Mouse (Mus musculus) right cerebral cortex, adult 2 months (tissue): ENCODE results near the gene Olfr746.

Experiments
- DNase-seq, 2 experiments: peaks; one replicate each; pipeline ENCODE4 v3.0.0; 2021 to 2022; ENCODE audit warnings: low spot score in 2 of 2

Olfr746 gene

DNA sequence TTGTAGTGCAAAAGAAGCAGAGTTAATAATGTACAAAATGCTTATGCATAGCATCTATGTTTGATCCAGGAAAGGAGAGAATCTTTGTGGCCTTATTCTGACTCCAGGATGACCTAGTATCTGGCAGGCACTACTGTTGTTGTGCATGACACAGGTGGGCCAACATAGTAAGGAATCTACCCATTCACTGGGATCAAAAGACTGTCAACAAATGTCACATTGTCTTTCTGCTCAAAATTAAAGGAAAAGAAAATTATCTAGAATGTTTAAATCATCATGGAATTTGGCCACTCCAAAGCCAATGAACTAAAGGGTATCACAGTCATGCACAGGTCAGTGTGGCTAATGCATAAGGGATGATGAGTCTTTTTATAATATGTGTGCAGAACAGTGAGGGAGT is at the start of gene Olfr746:
Olfr746 (plus strand) TSS at position 301 of the 400 bp plus-strand sequence.
- no peak for DNase-seq

DNA sequence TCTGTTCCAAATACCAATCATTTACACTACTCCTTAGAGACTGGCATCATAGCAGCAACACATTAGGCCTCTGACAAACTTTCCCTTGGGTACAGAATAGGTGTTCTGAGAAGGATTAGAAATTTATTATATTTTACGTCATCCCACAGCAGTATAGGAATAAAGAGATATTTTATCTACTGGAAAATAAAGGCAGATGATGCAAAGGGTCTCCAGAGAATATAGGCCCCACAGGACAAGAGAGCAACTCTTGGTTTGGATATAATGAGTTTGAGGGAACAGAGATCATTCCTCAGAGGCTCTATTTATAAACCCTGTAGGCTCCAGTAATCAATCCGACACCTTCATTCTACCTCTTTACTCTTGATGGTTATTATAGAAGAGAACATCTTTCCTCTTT is 32.3 kb upstream of the Olfr746 start, which contains the start of gene Olfr744:
Olfr744 (plus strand) TSS at position 301 of the 400 bp plus-strand sequence.
- no peak for DNase-seq

DNA sequence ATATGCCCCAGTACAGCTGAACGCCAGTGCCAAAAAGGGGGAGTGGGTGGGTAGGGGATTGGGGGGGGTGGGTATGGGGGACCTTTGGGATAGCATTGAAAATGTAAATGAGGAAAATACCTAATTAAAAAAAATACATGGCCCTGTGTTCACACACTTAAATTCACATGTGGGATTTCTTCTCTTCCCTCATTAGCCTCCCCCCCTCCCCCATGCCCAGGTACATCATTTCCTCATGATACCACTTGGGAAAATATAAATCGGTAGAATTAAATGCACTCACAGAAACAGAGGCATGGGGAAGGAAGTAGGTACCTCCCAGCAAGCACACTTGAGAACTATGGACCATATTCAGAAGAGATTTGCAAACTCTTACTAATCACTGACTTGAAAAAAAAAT is 7.8 kb upstream of the Olfr746 start, which contains the start of gene Olfr745:
Olfr745 (plus strand) TSS at position 301 of the 400 bp plus-strand sequence.
- DNase-seq, result no peak

DNA sequence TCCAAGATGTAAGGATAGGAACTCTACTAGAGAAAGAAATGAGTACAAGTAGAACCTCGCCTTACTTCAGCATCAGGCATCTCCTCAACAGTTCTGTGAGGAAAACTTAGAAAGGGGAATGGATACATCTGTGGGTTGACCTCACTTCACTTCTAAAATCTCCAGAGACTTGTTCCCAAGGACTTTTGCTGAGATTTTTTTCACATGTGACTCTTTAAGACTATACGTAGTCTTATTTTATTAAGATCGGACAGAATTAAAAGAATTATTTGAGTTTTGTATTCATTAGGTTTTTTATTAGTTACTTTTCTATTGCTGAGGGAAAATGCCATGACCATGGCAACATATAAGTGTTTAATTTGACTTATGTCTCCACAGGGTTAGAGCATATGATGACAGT is 46.2 kb downstream of the Olfr746 start, which contains the start of gene Olfr747:
Olfr747 (minus strand) TSS at position 101 of the 400 bp plus-strand sequence.
- DNase-seq, result no peak
